Mouse (Mus musculus) cerebral cortex, adult 2 months (tissue): ENCODE measurements around the gene Pitx1.

Experiments
- WGBS: fragments of 180-500 bp; shearing (Covaris S2); methylation state at CpG from one replicate; pipeline ENCODE4 v1.1.7; 2018; 5-methylcytosine and 5-hydroxymethylcytosine counted together

The Pitx1 gene

DNA sequence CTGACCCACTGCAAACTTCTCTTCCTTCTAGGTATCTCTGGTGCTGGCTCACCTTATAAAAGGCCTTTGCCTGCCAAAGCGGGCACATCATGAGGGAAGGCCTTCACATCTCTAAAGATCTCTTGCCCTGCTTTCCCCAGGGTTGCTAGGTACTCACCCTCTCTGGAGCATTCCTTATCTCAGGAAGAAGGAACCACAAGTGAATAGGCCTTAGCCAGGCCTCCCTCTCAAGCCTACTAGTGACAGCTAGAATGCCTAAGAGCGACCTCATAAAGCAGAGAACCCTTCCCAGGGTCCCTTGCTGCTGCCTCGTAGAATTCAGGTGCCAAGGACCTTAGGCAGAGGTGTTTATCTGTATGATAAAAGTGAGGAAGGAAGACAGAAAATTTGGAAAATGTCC lies 51.7 kb downstream of the Pitx1 start, which contains the start of gene Catsper3:
Gene Catsper3, plus strand, starts transcription at position 301 of the 400 bp plus-strand sequence.
- 90% methylated on average over 3 of the region's 3 CpGs for WGBS

DNA sequence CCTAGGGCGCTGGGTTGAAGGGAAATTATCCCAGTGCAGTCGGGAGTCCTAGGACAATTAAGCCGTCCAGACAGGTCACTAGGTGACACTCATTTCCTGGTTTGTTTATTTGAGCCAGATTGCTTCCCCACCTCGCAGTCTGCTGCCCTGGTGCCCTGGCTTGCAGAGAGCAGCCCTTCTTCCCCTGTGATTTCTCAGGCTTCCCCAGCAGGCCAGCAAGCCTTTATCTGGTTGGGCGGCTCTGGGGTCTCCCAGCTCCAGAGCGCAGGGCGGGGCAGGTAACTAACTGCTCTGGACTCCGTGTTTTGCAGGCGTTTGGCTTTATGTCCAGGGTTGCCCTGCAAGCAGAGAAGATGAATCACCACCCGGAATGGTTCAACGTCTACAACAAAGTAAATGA lies 60.9 kb downstream of the Pitx1 start:
- 81% methylated on average over 11 of the region's 11 CpGs for whole genome bisulfite sequencing
